Mouse (Mus musculus): ENCODE data around the gene Irf8.

GRCm38 (mm10) chr8:120705163-120705562 lies 31.0 kb upstream of the Irf8 start:
- TF ChIP-seq CTCF (IDR thresholded peaks at IDR 0.05; ENCODE audit: insufficient read depth, low read depth, low read length) (no peak), POLR2A (IDR thresholded peaks at IDR 0.05; ENCODE audit: insufficient read depth, low read depth, low read length) (no peak)

Measured in olfactory bulb, adult 2 months (tissue).